Mouse (Mus musculus) gastrocnemius, postnatal 36 days (tissue): Measurements from ENCODE around the gene 6030445D17Rik. TPM values are rescaled to one million over a fixed set of nuclear protein-coding genes. Genes with fewer than 3 reads are reported as not detected.

Experiments used
- total RNA-seq, 2 experiments: library from RNA; stranded (reverse); gene quantifications; 2 replicates each; pipeline ENCODE4 v1.2.3; 2021

The 6030445D17Rik gene
- total RNA-seq, 2 experiments from 2014 or later: 0.15 to 0.38 TPM

Other genes with a start within 250 kb of the 6030445D17Rik start
- gene Tcea3, start 214.5 kb upstream of the 6030445D17Rik start, total RNA-seq: 100 to 1,000 TPM; 272 to 347 TPM
- 10 to 100 TPM; 19.7 to 22.4 TPM for gene Zfp46, start 177.6 kb upstream of the 6030445D17Rik start, total RNA-seq
- gene Hnrnpr, start 151.3 kb upstream of the 6030445D17Rik start, total RNA-seq: 10 to 100 TPM; 16.4 to 21.1 TPM
- not detected for gene Htr1d, start 38.7 kb upstream of the 6030445D17Rik start, total RNA-seq
- gene Luzp1, start 7.5 kb downstream of the 6030445D17Rik start, total RNA-seq: 10 to 100 TPM; 12.6 to 13.1 TPM
- gene Kdm1a, start 140.5 kb downstream of the 6030445D17Rik start, total RNA-seq: 10 to 100 TPM; 14.7 to 20.4 TPM
- not detected for gene Tex46, start 148.2 kb downstream of the 6030445D17Rik start, total RNA-seq
- not detected for gene Lactbl1, start 160.4 kb downstream of the 6030445D17Rik start, total RNA-seq